Mouse (Mus musculus): ENCODE measurements around the gene Mettl7a3.

DNA sequence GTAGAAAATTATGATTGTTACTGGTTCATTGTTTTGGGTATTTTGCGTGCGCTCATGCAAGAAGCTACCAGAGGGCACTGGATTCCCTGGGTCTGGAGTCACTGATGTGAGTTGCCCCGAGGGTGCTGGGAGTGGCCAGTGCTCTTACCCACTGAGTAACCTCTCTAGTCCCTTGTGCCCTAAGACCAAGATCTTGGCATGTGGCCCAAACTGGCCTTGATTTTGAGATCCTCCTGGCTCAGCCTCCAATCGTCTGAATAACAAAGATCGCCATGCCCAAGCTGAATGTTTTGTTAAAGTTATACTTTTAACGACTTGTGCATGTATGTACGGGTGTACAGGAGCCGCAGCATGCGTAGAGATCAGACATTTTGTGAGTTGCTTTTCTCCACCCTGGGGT lies 51.0 kb downstream of the Mettl7a3 start:
- TF ChIP-seq MAX (IDR thresholded peaks at IDR 0.05; ENCODE audit: low read length) = no peak
- peak; percentile 71 for TF ChIP-seq POLR2AphosphoS2 (IDR thresholded peaks at IDR 0.05; ENCODE audit: low read length)
- no peak for TF ChIP-seq CTCF (IDR thresholded peaks at IDR 0.05 in 2 of 3, conservative IDR thresholded peaks at IDR 0.05 in 1 of 3; ENCODE audit: control insufficient read depth in 1 of 3, insufficient read depth in 1 of 3, low read depth in 2 of 3, low read length in 3 of 3, poor library complexity in 1 of 3, severe bottlenecking in 1 of 3)
- TF ChIP-seq ZKSCAN1 (IDR thresholded peaks at IDR 0.05; ENCODE audit: low read depth, low read length) = no peak
- no peak for TF ChIP-seq EP300 (IDR thresholded peaks at IDR 0.05; ENCODE audit: low read depth in 1 of 2, low read length in 2 of 2)
- TF ChIP-seq JUND (IDR thresholded peaks at IDR 0.05; ENCODE audit: low read depth, low read length) = no peak

Data from MEL (cell line).